Mouse (Mus musculus) lung, postnatal 0 days (tissue): ENCODE data around the gene Wnt5b. TPM values are rescaled to one million over a fixed set of nuclear protein-coding genes. Genes with fewer than 3 reads are reported as not detected.
A peak's percentile ranks its signal among the peaks of the same experiment; 100 is the strongest.

Experiments used
- ATAC-seq: fragments of 200-750 bp; cut with Nextera tagmentation; 2 replicates; pipeline ENCODE4 v1.8.0; 2017; ENCODE audit warnings: moderate library complexity
- DNase-seq: peaks from one replicate; pipeline ENCODE4 v3.0.0-alpha.2; 2016; ENCODE audit warnings: low spot score
- H3K27ac ChIP-seq: fragments of 300-500 bp; sonication (generic); 2 replicates; pipeline ENCODE4 v1.5.1; 2014; ENCODE audit warnings: antibody characterized with exemption, mild to moderate bottlenecking, low read length, mixed read lengths
- H3K27me3 ChIP-seq: fragments of 300-500 bp; sonication (generic); replicated peaks from 2 replicates; pipeline ENCODE4 v1.6.1; 2014; ENCODE audit warnings: low read length, mixed read lengths; ENCODE audit not compliant: insufficient read depth
- H3K36me3 ChIP-seq: fragments of 300-500 bp; sonication (generic); 2 replicates; pipeline ENCODE4 v1.6.1; 2014; ENCODE audit warnings: low read length, mixed read lengths; ENCODE audit not compliant: insufficient read depth
- H3K4me1 ChIP-seq: fragments of 300-500 bp; sonication (generic); 2 replicates; pipeline ENCODE4 v1.6.1; 2014; ENCODE audit warnings: antibody characterized with exemption, low read depth, low read length, mixed read lengths; ENCODE audit not compliant: insufficient read depth
- H3K4me2 ChIP-seq: fragments of 300-500 bp; sonication (generic); replicated peaks from 2 replicates; pipeline ENCODE4 v1.6.1; 2014; ENCODE audit warnings: low read depth, mild to moderate bottlenecking, low read length, moderate library complexity, mixed read lengths
- H3K4me3 ChIP-seq: fragments of 300-500 bp; sonication (generic); 2 replicates; pipeline ENCODE4 v1.5.1; 2014; ENCODE audit warnings: low read depth, low read length
- H3K9ac ChIP-seq: fragments of 300-500 bp; sonication (generic); replicated peaks from 2 replicates; pipeline ENCODE4 v1.6.1; 2014; ENCODE audit warnings: low read depth, mild to moderate bottlenecking
- H3K9me3 ChIP-seq: fragments of 300-500 bp; sonication (generic); 2 replicates; pipeline ENCODE4 v1.6.1; 2016; ENCODE audit warnings: low read length, mixed read lengths
- CTCF ChIP-seq: IDR thresholded peaks from 2 replicates; pipeline ENCODE4 v1.5.1; 2016; ENCODE audit warnings: antibody characterized with exemption, mild to moderate bottlenecking
- EP300 ChIP-seq: IDR thresholded peaks from 2 replicates; pipeline ENCODE4 v1.6.1; 2016; ENCODE audit warnings: antibody characterized with exemption, mild to moderate bottlenecking, control low read depth
- WGBS: fragments of 180-500 bp; shearing (Covaris S2); extraction: QIAGEN DNeasy Blood & Tissue Kit; methylation state at CpG from one replicate; pipeline ENCODE4 v1.1.7; 2014; 5-methylcytosine and 5-hydroxymethylcytosine counted together
- polyA plus RNA-seq: library from polyadenylated mRNA; unstranded; fragments of >200 nt; fragmentation: Nextera tagmentation; extraction: Ambion mirVana; gene quantifications from 2 replicates; pipeline ENCODE4 v1.2.1, GENCODE M21; 2015

The Wnt5b gene
- polyA plus RNA-seq, 1 experiment from 2014 or later = 6.6 TPM

DNA sequence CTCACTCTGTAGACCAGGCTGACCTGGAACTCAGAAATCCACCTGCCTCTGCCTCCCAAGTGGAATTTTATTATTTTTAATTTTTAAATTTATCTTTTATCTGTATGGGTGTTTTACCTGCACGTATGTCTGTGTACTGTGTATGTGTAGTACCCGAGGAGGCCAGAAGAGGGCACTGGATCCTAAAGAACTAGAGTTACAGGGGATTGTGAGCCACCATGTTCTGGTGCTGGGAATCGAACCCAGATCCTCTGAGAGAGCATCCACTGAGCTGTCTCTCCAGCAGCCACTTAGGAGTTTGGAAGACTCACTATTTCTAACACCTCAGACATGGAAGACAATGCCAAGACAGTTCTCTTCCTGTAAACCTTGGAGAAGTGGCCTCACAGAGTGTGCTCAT, 115.5 kb downstream of the Wnt5b start:
- Histone ChIP-seq H3K4me2 (no peak overlapping the region), H3K9ac (no peak overlapping the region), H3K36me3 (no peaks in the 10 kb centered on the region), H3K4me1 (no peaks in the 10 kb centered on the region), H3K9me3 (no peaks in the 10 kb centered on the region), H3K27ac (no peak overlapping the region), H3K4me3 (no peak overlapping the region), H3K27me3 (no peaks in the 10 kb centered on the region)
- ATAC-seq (no peak), DNase-seq (no peak)
- WGBS = 88% methylated on average over 3 of the region's 3 CpGs
- peak; percentile 44 for TF ChIP-seq CTCF
- no peak for TF ChIP-seq EP300

DNA sequence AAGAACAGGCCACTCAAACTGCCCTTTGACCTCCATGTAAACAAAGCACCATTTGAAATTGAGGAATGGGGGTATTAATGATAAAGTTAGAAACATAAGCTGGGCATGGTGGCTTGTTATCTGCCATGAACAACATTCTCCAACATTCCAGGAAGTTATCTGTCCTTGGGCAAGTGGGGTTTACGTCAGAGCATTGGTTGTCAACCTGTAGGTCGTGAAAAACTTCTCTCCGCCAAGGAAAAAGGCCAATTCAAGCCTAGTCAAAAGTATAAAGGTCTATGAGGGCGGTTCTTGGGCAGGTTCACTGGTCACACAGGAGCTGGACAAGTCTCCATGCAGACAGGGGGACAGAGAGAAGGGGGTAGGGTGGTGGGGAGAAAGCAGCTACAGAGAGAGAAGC, 123.1 kb downstream of the Wnt5b start:
- TF ChIP-seq CTCF (no peak), EP300 (no peak)
- Histone ChIP-seq H3K9me3 (no peaks in the 10 kb centered on the region), H3K27me3 (no peaks in the 10 kb centered on the region), H3K4me2 (no peak overlapping the region), H3K4me1 (peaks cover 3% of the 10 kb centered on the region; the same call in 1 of the 2 replicates), H3K36me3 (no peaks in the 10 kb centered on the region), H3K27ac (no peak overlapping the region), H3K9ac (no peak overlapping the region), H3K4me3 (no peak overlapping the region)
- WGBS = 71% methylated on average over 4 of the region's 4 CpGs
- DNase-seq (no peak), ATAC-seq (no peak)

DNA sequence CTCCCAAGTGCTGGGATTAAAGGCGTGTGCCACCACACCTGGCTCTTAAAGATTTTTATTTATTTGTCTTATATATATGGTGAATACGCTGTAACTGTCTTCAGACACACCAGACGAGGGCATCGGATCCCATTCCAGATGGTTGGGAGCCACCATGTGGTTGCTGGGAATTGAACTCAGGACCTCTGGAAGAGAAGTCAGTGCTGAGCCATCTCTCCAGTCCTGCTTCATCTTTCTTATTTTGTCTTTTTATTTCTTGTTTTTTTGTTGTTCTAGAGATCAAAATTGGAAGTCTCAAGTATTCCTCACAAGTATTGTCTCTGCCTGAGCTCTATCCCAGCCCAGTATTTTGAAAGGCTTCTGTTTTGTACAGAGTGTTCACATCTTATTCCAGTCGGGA, 123.8 kb downstream of the Wnt5b start:
- H3K27ac ChIP-seq = no peak overlapping the region
- no peak overlapping the region for H3K4me3 ChIP-seq
- no peak for DNase-seq
- no peaks in the 10 kb centered on the region for H3K36me3 ChIP-seq
- no peak overlapping the region for H3K4me2 ChIP-seq
- H3K9me3 ChIP-seq = no peaks in the 10 kb centered on the region
- H3K4me1 ChIP-seq = peaks cover 3% of the 10 kb centered on the region; the same call in 1 of the 2 replicates
- no peak for TF ChIP-seq CTCF
- TF ChIP-seq EP300 = no peak
- no peaks in the 10 kb centered on the region for H3K27me3 ChIP-seq
- 88% methylated on average over 5 of the region's 5 CpGs for WGBS
- H3K9ac ChIP-seq = no peak overlapping the region
- ATAC-seq = no peak

DNA sequence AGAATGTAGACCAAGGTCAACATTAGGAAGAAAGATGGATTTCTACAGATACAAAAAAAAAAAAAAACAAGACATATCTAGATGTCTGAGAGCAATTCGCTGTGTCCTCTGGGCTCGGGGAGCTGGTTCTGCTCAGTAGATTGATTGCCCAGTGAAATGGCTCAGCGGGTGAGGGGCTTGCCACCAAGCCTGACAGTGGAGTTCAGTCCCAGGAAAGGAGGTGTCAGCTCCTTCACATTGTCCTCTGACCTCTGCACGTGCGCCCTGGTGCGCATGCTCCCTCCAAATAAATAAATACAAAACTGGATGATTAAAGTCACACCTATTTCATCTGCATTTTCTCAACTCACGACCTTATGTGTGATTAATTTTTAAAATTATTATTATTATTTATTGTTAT, 124.7 kb downstream of the Wnt5b start:
- Histone ChIP-seq H3K9ac (no peak overlapping the region), H3K27me3 (no peaks in the 10 kb centered on the region), H3K9me3 (no peaks in the 10 kb centered on the region), H3K4me2 (no peak overlapping the region), H3K4me1 (peaks cover 3% of the 10 kb centered on the region; the same call in 1 of the 2 replicates), H3K27ac (peak overlapping the region; percentile 90), H3K4me3 (no peak overlapping the region), H3K36me3 (no peaks in the 10 kb centered on the region)
- DNase-seq (no peak), ATAC-seq (no peak)
- 58% methylated on average over 7 of the region's 7 CpGs for WGBS
- no peak for TF ChIP-seq EP300
- TF ChIP-seq CTCF = no peak

DNA sequence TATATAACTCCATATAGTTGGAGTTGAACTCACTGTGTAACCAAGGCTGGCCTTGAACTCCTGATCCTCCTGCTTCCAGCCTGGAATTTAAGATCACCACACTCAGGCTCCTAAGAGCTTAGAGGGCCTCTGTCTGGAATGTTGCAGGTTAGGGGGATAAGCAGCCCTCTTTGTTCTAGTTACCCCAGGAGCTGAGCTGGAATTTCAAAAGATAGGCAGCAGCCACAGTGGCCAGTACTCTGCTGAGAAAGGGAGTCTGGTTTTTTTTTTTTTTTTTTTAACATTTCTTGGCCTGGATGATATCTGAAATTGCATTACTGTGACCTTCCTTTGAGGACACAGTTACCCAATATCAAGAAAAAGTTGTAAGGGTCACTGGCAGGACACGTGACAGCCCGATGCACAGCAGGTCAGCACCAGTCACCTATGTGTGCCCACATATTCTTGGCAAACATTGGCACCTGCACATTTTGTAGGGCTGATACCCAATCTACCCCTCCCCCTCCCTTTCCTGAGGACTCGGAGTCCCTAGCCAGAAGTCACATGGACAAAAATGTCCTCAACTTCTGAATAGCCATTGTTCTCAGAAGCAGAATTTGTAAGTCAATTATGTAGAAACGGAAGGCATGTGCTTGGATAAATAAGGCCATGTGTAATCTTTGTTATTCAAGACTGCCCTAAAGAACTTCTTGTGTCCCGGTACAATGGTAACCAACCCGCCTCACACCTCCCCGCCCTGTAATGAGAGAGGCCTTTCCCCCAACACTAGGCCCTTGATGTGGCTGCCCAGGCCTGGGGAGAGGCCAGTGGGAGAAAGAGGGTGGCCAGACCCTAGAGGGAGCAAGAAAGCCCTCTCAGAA, 125.5 kb downstream of the Wnt5b start:
- no peak overlapping the region for H3K4me3 ChIP-seq
- ATAC-seq (peak; percentile 85), DNase-seq (peak; percentile 90)
- peak overlapping the region; percentile 90 for H3K27ac ChIP-seq
- TF ChIP-seq EP300 (peak; percentile 99), CTCF (peak; percentile 26)
- H3K9ac ChIP-seq = no peak overlapping the region
- no peak overlapping the region for H3K4me2 ChIP-seq
- WGBS = 23% methylated on average over 7 of the region's 7 CpGs
- peaks cover 3% of the 10 kb centered on the region; the same call in 1 of the 2 replicates for H3K4me1 ChIP-seq
- H3K9me3 ChIP-seq = no peaks in the 10 kb centered on the region
- no peaks in the 10 kb centered on the region for H3K27me3 ChIP-seq
- no peaks in the 10 kb centered on the region for H3K36me3 ChIP-seq

DNA sequence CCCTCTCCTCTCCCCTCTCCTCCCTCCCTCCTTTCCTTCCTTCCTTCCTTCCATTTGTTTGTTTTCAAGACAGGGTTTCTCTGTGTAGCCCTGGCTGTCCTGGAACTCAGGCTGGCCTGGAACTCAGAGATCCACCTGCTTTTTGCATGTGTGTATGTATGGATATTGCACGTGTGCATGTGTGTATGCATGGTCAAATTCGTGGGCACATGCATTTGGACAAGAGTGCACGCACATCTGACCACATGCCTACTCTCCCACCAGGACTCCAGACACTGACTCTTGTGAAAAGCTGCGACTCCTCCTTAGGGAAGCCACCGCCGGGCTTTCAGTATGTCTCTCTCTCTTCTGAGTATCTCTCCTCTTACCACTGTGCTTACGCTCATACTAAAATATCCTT, 126.3 kb downstream of the Wnt5b start:
- Histone ChIP-seq H3K36me3 (no peaks in the 10 kb centered on the region), H3K9ac (no peak overlapping the region), H3K27ac (peak overlapping the region; percentile 90), H3K27me3 (no peaks in the 10 kb centered on the region), H3K4me1 (peaks cover 3% of the 10 kb centered on the region; the same call in 1 of the 2 replicates), H3K9me3 (no peaks in the 10 kb centered on the region), H3K4me3 (no peak overlapping the region), H3K4me2 (no peak overlapping the region)
- DNase-seq (no peak), ATAC-seq (no peak)
- TF ChIP-seq CTCF (no peak), EP300 (no peak)
- WGBS = 77% methylated on average over 7 of the region's 7 CpGs
